Mouse (Mus musculus) spleen, postnatal 4 days (tissue): ENCODE results near the gene Prkn.
"Not testable (repeated sequence)": the region's sequence is repeated elsewhere in the genome, so short reads cannot be mapped to it uniquely, and the experiment has no call there.

Experiments used
- DNase-seq, 2 experiments: peaks; one replicate each; pipeline ENCODE4 v3.0.0; 2022; ENCODE audit warnings: low spot score in 2 of 2

The Prkn gene

DNA sequence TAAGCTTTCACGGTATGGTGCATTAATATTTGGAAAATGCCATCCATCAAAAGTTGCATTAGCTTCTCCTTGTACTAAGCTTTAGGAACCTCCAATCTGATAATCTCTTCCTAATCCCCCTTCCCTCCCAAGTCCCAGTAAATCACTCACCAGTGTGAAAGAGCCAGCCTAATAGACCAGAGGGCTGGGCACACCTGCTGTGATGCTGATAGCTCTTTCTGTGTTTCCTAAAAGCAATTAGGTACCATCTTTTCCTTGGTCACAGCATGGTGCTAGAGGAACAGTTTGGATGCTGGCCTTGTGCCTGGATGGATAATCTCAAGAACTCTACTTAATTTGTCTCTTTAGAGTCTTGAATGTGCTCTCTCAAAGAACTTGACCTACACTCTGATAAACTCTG, 287.0 kb downstream of the Prkn start:
- no peak for DNase-seq

DNA sequence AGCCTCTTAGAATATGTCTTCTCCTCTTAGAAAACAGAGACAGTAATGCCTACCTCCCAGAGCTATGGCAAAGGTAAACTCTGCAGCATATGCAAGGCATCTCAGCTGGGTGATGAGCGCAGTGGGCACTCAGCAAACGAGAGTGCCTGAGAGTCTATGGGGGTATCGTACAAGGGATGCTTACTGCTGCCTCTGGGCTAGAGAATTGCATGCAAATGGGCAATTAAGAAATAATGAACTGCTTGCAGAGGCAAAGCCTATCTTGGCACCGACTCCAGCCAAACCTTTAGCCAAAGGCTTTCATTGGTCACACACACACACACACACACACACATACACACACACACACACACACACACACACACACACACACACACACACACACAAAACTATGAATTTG, 290.7 kb downstream of the Prkn start:
- DNase-seq = no peak

DNA sequence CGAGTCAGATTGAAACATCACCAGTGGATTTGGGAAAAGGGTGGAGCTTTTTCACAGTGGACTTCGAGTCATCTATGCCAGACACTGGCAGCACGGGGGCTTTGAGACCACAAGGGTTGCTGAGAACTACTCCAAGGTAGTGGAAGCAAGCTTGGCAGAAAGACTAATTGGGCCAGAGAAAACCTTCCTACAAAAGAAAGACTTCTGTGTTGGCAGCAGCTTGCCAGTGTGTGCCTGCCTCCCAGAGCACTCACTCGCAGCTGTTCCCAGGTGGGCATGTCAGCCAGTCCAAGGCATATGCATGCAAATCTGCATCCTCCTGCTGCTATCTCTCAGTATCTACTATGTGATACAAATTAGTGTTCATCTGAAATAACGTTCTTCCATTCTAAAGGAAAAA, 302.1 kb downstream of the Prkn start:
- DNase-seq = no peak

DNA sequence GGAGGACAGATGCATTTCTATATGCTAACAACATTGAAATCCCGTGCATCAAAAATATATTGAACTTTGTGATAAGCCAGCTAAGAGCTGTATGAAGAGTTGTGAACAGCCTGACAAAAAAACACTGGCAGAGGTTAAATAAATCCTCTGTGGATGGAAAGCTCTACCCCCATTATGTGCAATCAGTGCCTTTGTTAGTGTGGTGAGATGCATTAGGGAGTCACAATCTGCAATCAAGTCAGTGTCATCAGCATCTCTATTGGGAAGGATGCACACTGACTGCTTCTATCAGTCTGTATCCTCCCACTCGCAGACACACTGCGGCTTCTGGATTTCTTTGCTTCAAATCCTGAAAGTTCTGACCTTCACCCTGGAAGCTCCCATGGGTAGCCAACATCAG, 315.9 kb downstream of the Prkn start:
- no peak for DNase-seq

DNA sequence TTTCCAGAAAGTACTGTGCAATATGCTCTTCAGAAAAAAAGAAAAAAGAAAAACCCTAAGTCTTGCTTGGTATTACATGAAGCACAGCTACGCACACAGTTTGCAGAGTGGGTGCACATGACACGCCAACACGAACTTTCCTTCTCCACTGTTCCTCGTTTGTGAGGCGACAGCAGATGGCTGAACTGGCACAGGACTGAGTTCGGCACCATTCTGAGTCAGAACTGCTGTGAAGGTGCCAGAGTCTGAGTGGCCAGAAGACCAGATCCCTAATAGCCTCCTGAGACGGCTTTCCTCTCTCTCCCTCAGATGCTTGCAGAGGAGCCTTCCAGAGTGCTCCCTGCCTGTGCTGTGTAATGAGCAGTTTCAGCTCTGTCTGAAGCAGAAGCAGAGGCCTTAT, 317.4 kb downstream of the Prkn start:
- DNase-seq = no peak

DNA sequence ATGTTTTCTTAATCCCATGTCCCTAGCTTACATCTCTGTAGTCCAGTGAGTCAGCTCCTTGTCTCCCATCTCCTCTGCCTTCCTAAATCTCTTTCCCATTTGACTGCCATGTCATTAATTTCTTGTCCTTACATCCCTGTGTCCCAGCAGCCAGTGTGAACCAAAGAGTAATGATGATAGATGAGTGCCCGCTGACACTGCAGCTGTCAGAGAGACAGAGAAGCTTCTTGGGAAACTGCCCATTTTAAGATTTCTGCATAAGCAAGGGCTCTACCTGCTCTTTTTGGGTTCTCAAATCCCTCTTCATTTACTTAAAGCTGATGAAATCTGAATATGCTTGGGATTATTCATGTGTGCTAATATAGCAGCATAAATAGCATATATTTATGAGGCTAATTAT, 321.3 kb downstream of the Prkn start:
- no peak for DNase-seq

DNA sequence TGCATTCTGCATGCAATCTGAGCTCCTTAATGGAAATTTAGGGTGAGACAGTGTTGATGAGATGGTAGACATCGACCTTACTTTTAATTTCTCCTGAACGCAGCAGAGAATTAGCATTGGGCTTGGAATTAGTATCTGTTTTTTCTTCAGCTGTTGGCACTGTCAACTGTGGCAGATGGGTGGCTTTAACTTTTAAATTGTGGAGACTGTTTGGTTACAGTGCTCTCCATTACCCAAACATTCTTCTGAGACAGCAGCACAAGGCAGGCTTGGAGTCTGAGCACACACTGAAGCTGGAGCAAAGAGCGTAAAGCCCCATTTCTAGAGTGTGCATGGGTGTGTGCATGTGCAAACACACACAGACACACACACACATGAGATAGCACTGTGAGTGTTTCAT, 322.6 kb downstream of the Prkn start:
- no peak for DNase-seq

DNA sequence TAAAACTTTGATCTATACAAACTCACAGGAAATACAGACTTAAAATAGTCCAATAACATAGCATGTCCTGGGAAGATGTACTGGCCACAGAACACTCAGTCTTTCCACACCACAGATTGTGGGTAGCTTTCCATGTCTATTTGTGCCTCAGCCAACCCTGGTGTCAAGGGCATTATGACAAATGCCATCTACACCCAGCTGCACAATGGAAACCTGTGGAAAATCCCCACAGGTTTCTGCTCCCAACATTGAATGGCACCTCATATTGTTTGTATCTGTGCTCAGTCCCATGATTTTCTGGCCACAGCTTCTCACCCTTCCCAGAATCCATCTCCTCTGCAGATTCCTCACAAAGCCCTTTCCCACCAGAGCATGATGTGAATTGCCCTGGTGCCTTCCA, 347.2 kb downstream of the Prkn start:
- DNase-seq = no peak

DNA sequence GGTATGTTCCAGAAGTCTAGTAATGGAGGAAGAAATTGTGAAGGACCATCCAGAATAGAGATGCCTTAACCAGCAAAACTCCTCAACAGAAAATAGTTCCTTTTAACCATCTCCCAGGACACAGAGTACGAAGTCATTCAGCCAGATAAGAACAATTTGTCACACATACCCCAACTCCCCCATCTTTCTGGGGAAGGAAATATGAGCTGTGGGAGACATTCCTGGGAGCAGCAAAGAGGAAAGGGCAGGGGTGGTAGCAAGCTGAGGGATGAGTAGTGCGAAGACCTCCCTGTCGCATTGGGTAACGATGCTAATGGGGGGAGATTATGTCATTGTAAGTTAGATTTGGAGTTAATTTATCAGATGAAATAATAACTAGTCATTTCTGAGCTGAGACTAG, 348.3 kb downstream of the Prkn start:
- DNase-seq = no peak

DNA sequence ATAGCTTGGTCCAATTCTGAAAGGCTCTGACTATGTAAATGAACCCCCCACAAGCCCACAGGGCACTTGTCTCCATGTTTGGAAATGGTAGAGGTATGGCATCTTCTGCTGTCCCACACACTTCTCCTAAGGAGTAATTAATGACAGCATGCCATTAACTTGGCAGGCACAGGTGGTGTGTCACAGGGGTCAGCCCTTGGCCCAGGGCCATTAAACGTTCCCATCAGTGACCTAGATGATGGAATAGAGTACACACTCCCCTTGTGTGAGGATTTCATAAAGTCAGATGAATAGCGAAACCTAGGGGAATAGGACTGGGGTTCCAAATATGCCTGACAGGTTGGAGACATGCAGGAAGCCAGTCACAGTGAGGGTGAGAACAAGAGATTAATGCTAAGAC, 350.1 kb downstream of the Prkn start:
- no peak for DNase-seq

DNA sequence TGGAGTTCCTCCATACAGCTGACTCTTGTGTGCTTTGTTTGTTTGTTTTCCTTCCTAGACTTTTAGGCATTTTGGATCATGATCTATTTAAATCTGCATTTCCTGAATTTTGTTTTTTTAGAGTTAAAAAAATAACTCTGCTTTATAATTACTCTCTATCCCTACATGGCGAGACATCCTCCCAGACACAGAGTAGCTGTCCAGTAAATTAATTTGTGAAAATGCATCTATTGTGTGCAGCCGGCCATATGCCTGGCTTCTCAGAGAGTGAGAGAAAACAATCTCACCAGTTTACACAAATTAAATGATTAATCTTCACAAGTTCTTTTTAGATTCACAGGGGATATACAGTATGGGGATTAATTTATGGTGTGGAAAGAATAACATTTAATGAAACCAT, 357.9 kb downstream of the Prkn start:
- DNase-seq = no peak

DNA sequence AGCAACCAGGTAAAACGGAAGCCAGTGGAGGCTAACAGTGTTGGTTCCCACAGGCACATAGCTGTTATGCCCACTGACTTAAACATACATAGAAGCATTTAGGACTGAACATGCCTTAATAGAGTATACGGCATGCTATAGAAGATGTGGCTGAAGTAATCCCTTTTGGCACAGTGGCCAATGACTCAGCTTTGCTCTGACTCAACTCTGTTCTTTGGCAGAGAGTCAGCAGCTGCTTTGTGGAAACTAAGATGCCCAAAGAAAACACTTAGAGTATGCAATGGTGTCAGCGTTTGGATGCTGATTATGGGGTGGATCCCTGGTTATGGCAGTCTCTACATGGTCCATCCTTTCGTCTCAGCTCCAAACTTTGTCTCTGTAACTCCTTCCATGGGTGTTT, 368.9 kb downstream of the Prkn start:
- not testable (repeated sequence) for DNase-seq

DNA sequence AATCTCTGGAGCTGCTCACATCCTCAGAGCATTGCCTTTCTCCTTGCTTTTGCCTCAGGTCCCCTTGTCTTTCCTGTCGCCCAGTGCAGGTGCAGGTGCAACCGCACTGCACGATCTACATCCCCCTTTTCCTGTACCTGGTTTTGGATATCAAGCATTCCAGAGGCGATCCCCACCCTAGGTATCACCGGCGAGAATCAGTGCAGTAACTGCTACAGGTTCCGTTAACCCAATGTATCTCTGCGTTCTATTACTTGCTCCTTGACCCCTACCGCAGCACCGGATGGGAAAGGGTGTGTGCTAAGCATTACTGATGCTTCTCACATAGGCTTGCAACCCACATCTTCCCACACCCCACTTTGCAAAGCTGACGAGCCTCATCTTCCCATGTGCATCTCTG, 370.8 kb downstream of the Prkn start:
- DNase-seq = no peak

DNA sequence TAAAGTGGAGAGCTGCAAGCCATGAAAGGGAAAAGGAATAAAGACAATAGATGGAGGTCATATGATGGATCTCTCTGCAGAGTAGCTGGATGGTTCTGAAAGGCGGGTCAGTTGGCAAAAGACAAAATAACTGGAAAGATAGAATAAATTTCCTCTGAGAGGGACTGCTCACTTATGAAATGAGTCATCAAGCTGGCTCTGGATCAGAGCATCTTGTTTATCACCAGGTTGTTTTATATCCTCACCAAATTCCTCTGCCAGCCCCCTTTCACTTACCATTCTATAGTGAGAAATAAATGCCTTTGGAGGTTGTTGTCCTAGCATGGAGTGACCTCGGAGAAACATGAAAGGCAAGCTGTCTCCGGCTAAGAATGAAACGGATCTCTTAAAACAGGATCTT, 371.4 kb downstream of the Prkn start:
- no peak for DNase-seq

DNA sequence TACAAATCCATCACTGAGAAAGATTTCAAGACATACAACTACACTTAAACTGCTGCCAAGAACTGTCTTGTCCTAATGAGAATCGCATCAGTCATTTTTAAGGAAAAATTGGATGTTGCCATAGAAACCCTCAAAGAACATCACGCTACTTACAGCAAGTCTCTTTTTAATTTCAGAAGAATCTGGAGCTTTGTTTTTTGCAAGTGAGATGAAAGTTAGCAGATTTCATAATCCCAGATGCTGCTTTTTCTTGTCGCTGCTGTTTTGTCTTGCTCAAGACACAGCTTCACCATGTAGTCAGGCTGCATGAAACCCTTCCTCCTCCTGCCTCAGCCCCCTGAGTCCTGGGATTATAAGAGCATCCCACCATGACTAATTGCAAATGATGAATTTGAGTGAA, 373.5 kb downstream of the Prkn start:
- no peak for DNase-seq

DNA sequence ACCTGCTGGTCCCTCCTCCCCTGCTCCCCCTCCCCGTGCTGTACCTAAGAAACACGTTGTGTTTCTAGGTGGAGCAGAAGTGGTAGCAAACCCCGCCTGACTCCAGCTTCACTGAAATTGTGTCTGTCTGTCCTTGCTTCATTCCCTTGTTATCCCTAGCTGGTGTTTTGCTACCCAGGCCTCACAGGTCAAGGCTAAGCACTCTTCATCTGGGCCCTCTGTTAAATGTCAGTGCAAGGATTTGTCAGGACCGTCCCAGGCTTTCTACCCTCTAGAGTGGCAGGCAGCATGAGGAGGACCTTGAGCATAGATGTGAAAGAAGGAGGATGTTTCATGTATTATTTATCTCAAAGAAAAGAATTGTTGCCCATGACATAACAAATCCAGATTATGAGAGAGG, 388.8 kb downstream of the Prkn start:
- DNase-seq = no peak

DNA sequence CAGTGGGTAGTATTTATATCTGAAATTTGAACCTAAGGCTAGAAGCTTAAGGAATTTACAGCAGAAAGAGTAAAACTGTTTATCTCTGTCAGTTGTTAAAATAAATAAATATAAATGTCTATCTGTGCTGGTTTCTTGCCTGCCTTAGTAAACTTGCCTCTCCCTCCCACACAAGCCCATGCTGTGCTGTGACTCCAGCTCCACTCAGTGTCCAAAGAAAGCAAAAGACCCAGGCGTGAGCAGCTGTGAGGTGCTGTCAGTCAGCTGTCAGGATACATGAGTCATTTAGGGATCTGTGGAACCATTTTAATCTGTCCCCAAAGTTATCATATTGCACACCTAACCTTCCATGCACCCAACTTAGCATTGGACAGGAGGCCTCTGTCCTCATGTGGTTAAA, 389.2 kb downstream of the Prkn start:
- no peak for DNase-seq

DNA sequence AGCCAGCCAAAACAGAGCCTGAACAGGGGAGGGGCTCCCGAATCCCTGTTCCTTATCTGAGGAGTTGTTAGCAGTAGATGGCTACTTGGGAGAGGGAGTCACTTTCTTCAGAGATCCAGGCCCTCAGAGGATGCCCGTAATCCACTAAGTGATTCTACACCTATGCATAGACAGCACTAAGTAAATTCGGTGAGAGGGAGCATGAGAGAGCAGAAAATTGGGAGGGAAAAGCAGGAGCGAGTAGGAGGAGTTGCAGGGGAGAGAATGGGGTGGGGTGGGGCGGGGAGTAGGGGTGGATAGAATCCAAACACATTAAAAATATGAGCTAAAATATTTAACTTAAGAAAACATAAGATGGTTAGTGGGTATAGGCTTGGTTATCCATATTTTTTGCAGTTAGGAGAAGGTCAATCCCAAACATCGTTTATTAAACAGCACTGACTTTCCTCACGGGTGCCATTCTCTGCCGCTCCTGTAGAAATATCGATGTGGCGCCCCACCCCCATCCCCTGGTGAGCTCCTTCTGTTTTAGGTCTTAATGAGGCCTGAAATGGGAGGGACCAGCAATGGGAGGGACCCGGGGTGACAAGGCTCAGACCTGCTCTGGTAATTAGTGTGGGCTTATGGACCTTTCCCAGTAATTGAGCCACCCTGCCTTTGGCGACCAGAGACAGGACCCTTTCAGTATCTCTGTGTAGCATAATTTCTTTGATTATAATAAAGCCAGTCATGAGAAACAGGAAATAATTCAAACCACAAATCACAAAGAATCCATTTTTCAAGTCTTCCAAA, 390.6 kb downstream of the Prkn start:
- DNase-seq = no peak

DNA sequence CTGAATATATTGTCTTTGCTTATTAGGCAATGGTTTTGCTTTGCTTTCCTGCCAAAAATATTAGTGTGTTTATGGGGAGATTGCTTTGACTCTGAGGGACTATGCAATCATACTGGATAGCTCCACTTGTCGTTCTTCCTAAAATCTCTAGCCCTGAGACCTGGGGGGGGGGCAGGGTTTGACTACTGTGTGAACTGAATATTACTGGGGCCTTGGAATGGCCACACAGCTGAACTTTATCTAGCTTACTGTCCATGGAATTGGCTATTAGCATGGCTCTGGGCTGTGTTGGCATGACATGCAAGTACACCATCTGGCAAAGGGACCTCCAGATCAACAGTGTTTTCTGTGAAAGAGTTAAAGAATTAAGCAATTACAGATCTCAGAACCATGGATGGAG, 395.1 kb downstream of the Prkn start:
- DNase-seq = no peak

DNA sequence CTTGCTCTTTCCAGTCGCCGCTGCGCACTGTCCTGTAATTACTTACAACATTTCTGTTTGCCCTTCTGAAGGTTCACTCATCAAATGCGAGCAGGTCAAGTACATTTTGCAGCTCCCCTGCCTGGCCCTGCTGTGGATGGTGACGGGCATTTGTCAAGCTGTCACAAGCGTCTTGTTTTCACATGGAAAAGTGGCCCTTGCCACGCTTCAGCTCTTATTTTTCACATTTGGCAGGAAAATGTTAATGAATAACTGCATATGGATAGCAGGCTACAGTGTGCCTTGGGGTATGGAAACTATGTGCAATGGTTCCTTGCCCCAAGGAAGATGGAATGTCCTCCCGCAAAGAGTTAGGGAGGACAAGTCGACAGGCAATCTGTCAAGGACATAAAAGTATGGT, 404.9 kb downstream of the Prkn start:
- DNase-seq = no peak

DNA sequence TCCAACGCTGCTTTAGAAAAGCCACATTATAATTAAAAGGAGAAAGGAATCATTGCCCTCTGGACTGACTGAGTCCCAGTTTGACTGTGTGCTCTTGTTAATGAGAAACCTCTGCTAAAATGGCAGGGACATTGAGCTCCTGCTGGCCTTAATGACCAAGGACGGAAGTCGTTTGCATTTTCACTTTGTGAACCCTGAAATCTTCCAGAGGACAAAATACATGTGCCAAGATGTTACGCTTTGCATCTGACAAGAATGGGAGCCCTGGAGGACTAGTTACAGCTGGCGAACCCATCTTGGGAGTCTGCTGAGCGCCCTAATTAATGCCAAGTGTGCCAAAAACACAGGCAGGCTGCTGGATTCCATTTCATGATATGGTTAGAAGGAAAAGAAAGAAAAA, 409.0 kb downstream of the Prkn start:
- no peak for DNase-seq

DNA sequence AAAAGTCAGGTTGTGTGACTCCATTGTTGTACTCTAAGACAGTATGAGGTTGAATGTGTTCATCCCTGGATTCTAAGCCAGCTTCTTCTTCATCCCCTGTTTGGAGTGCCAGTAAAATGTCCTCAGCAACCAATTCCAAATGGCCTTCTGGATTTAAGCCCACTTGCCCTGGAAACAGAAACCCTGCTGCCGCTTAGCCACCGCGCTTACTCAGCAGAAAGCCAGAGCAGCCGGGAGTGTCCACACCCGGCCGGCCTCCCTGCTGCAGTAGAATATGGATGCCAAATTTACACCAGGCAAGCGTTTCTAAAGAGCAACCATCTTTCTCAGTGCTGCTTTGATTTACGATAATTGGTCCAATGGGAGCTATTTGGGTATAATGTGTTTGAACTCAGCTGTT, 420.5 kb downstream of the Prkn start:
- DNase-seq = no peak

DNA sequence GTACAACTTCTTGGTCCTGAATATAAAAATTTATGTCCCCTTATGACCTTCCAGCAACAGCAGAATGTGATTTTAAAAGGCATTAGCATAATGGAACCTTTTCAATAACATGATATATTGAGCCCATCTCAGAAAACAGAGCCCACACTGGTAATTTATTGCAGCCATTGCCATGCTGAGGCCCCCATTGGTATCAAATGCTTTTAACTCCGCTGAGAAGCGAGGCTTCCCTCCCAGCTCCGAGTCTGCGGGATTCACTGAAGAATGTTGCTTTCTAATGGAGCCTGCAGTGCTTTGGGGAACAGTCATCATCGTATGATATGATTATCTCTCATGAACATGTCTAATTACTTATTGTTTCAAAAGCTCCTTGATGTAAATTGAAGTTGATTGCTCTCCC, 421.5 kb downstream of the Prkn start:
- DNase-seq = no peak

DNA sequence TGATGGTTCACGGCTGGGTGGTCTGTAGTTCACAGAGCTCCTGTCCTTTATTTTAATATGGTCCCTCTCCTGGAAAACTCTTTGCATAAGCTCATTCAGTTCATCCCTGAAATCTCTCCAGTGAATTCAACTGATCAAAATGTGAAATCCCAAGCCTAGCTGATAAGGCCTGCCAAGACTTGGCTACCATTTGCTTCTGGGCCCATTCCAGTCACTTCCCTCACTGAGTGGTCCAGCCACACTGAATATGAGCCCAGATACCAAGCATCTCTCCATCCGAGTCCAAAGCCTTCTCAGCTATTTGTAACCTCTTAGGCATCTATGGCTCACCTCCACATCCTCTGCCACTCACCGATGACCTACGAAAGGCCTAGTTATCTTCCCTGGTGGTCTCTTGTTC, 427.8 kb downstream of the Prkn start:
- DNase-seq = no peak
